Mouse (Mus musculus) spleen, embryonic (tissue): ENCODE data around the gene Vmn2r67.
"Not testable (repeated sequence)": the region's sequence is repeated elsewhere in the genome, so short reads cannot be mapped to it uniquely, and the experiment has no call there.

Source experiments
- CTCF ChIA-PET: fragments of 350-600 bp; sonication (Branson Sonifier 250); formaldehyde crosslinking; loops from one replicate; lab custom pipeline; 2022; lab: Charles Lee

Gene Vmn2r67

GRCm38 (mm10) chr7:85155898-85156297 lies at the start of gene Vmn2r67:
TSS of gene Vmn2r67 (minus strand) at chr7:85155998.
- CTCF ChIA-PET = no interaction called here

GRCm38 (mm10) chr7:85104531-85104930 lies 51.3 kb downstream of the Vmn2r67 start:
- CTCF ChIA-PET = not testable (repeated sequence)
